Mouse (Mus musculus): ENCODE data around the gene Zfp804a.

The Zfp804a gene

GRCm38 (mm10) chr2:82053185-82053891, at the start of gene Zfp804a:
TSS of gene Zfp804a (plus strand) at chr2:82053222.
- no peak for DNase-seq (ENCODE audit: low read depth)

- DNase-seq (ENCODE audit: low read depth) = no peak
Observed at GRCm38 (mm10) chr2:82051635-82052034, 1.4 kb upstream of the Zfp804a start.

- DNase-seq (ENCODE audit: low read depth) = no peak
Observed at GRCm38 (mm10) chr2:82052338-82053184, 461 bp upstream of the Zfp804a start.

- no peak for DNase-seq (ENCODE audit: low read depth)
Observed at GRCm38 (mm10) chr2:82054446-82054845, 1.4 kb downstream of the Zfp804a start.

- DNase-seq (ENCODE audit: low read depth) = no peak
Observed at GRCm38 (mm10) chr2:82064671-82065070, 11.6 kb downstream of the Zfp804a start.

- DNase-seq (ENCODE audit: low read depth) = no peak
Observed at GRCm38 (mm10) chr2:82067912-82068311, 14.9 kb downstream of the Zfp804a start.

GRCm38 (mm10) chr2:82069172-82069571, 16.1 kb downstream of the Zfp804a start:
- no peak for DNase-seq (ENCODE audit: low read depth)

- DNase-seq (ENCODE audit: low read depth) = no peak
Observed at GRCm38 (mm10) chr2:82076883-82077282, 23.9 kb downstream of the Zfp804a start.

GRCm38 (mm10) chr2:82078287-82078994, 25.4 kb downstream of the Zfp804a start:
- DNase-seq (ENCODE audit: low read depth) = no peak

- no peak for DNase-seq (ENCODE audit: low read depth)
Observed at GRCm38 (mm10) chr2:82080678-82081077, 27.7 kb downstream of the Zfp804a start.

GRCm38 (mm10) chr2:82113148-82113547, 60.1 kb downstream of the Zfp804a start:
- no peak for DNase-seq (ENCODE audit: low read depth)

GRCm38 (mm10) chr2:82113650-82114049, 60.6 kb downstream of the Zfp804a start:
- no peak for DNase-seq (ENCODE audit: low read depth)

GRCm38 (mm10) chr2:82119577-82119976, 66.6 kb downstream of the Zfp804a start:
- DNase-seq (ENCODE audit: low read depth) = no peak

GRCm38 (mm10) chr2:82178693-82179092, 125.7 kb downstream of the Zfp804a start:
- DNase-seq (ENCODE audit: low read depth) = no peak

GRCm38 (mm10) chr2:82181010-82181409, 128.0 kb downstream of the Zfp804a start:
- DNase-seq (ENCODE audit: low read depth) = no peak

GRCm38 (mm10) chr2:82199901-82200300, 146.9 kb downstream of the Zfp804a start:
- no peak for DNase-seq (ENCODE audit: low read depth)

GRCm38 (mm10) chr2:82200616-82201015, 147.6 kb downstream of the Zfp804a start:
- no peak for DNase-seq (ENCODE audit: low read depth)

- no peak for DNase-seq (ENCODE audit: low read depth)
Observed at GRCm38 (mm10) chr2:82210605-82211004, 157.6 kb downstream of the Zfp804a start.

- no peak for DNase-seq (ENCODE audit: low read depth)
Observed at GRCm38 (mm10) chr2:82211972-82212371, 158.9 kb downstream of the Zfp804a start.

- DNase-seq (ENCODE audit: low read depth) = no peak
Observed at GRCm38 (mm10) chr2:82217873-82218272, 164.9 kb downstream of the Zfp804a start.

- no peak for DNase-seq (ENCODE audit: low read depth)
Observed at GRCm38 (mm10) chr2:82246020-82246419, 193.0 kb downstream of the Zfp804a start.

GRCm38 (mm10) chr2:82246902-82247522, 194.0 kb downstream of the Zfp804a start:
- DNase-seq (ENCODE audit: low read depth) = no peak

Data from induced T-regulatory cell, adult 2 months (primary cell).